9 mouse cellular contexts compared by ENCODE assay signal in the genomic region with DNA sequence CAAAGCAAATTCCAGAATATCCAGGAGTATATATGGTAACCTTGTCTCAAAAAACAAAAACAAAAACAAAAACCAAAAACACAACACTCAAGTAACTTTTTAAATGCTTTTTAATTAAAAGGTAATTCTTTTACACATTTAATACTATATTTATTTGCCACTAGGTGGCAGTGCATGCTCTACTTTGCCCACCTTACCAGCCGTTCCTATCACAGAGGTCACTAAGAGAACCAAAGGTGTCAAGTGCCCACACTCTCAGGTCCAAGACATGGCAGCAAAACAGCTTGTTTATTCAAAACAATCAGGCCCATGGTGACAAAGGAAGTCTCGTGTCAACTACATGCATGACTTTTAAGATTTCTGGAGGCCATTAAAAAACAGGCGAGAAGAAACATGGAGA. TPM values are rescaled to one million over a fixed set of nuclear protein-coding genes. Genes with fewer than 3 reads are reported as not detected.
A peak's percentile ranks its signal among the peaks of the same experiment; 100 is the strongest.
DNase-seq lines count a peak whose midpoint lies in the region; ATAC-seq lines count a peak whose summit lies in the region.
"Had no signal": no experiment of that assay in that cellular context is flagged by ENCODE, and none has a peak within 500 bp of the region (broad histone marks: within the 10 kb centered on the region; RNA-seq: fewer than 3 reads in every experiment).

No protein-coding gene starts in this region.

- peak; percentile 50 for ATAC-seq in intestine, embryonic 15.5 days

- H3K36me3 ChIP-seq in intestine, embryonic 15.5 days: 0 out of 2 replicates have a peak, but pooled peaks cover 3% of the 10 kb centered on the region
- H3K36me3 ChIP-seq: heart, embryonic 12.5 days had no signal

- H3K9me3 ChIP-seq in intestine, embryonic 15.5 days: no peaks in the 10 kb centered on the region
- H3K9me3 ChIP-seq: heart, embryonic 12.5 days had no signal

- H3K9ac ChIP-seq in intestine, embryonic 15.5 days: no peak overlapping the region
- H3K9ac ChIP-seq: heart, embryonic 12.5 days had no signal

- intact Hi-C loops in heart, postnatal 36 days (cut with DNase I): loop anchor here (1.0 to 10.0 kb wide), 3 partner anchors 40 to 380 kb away; a partner anchor contains a TSS

- DNase-seq in heart, adult 11 months: peak; percentile 83
- DNase-seq in heart, postnatal 36 days: no peak
- peak; percentile 69 for DNase-seq in 416B (ENCODE audit: low read depth)
- peak; percentile 11 for DNase-seq in T-cell, adult 2 months (ENCODE audit: low spot score)
- no peak for DNase-seq in urinary bladder, adult 2 months (ENCODE audit: low spot score)
- DNase-seq in cerebellum, adult 11-12 months: no peak
- DNase-seq in cerebellum, postnatal 25 days: no peak

- WGBS in intestine, embryonic 15.5 days: 38% methylated on average over 3 of the region's 3 CpGs

- no peak overlapping the region for H3K4me3 ChIP-seq in intestine, embryonic 15.5 days (replicated peaks)
- H3K4me3 ChIP-seq: heart, embryonic 12.5 days had no signal

- H3K27ac ChIP-seq in intestine, embryonic 15.5 days: no peak overlapping the region

- H3K4me1 ChIP-seq in intestine, embryonic 15.5 days (replicated peaks): 0 out of 2 replicates have a peak, but pooled peaks cover 2% of the 10 kb centered on the region

- H3K27me3 ChIP-seq in intestine, embryonic 15.5 days (replicated peaks): no peaks in the 10 kb centered on the region

- H3K4me2 ChIP-seq in intestine, embryonic 15.5 days (replicated peaks): no peak overlapping the region
- H3K4me2 ChIP-seq: heart, embryonic 12.5 days had no signal

RNA-seq across cellular contexts. Expression of a gene that starts 24.2 kb away (rescaled TPM):
- 100 to 1,000 TPM; 909 to 953 TPM for total RNA-seq in heart, postnatal 36 days (2021)
- polyA plus RNA-seq in intestine, embryonic 15.5 days (2015; fragmentation: Nextera tagmentation; extraction: Ambion mirVana): 20.4 and 22.1 TPM in 2 replicates
- 26.5 and 33.8 TPM in 2 replicates for polyA plus RNA-seq in urinary bladder, adult 2 months (2012; rRNA removed)

Comparison
In these comparisons a context has a peak if more than half of its experiments do, and no peak if none do; other contexts are left out.
1. DNase-seq: peak in heart, adult 11 months (single experiment), 416B (single experiment) and T-cell, adult 2 months (single experiment); none in heart, postnatal 36 days (0 of 2), urinary bladder, adult 2 months (single experiment), cerebellum, adult 11-12 months (single experiment) and cerebellum, postnatal 25 days (0 of 2).